Mouse (Mus musculus) megakaryocyte, embryonic 14.5 days (primary cell): ENCODE results near the gene 8030474K03Rik.

Experiments used
- FLI1 ChIP-seq: IDR thresholded peaks from 2 replicates; pipeline ENCODE4 v1.6.1; 2012; ENCODE audit warnings: low read length, inconsistent platforms, mixed read lengths
- GATA1 ChIP-seq: IDR thresholded peaks from 3 replicates; pipeline ENCODE4 v1.6.1; 2012; ENCODE audit warnings: mixed read lengths, low read length, inconsistent platforms, borderline replicate concordance

DNA sequence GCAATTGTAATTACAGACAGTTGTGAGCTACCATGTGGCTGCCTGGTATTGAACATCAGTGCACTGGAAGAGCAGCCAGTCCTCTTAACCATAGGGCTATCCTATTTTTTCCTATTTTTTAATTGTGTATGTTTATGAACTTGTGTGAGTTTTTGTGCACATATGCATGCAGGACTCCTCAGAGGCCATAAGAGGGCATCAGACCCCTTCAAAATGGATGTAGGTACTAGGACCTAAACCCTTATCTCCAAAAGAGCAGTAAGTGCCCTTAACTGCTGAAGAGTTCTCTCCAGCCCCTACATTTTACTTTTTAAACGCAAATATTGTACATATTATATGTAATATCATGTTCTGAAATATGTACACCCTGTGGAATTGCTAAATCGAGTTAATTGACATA is 11.1 kb downstream of the 8030474K03Rik start:
- TF ChIP-seq GATA1 (no peak), FLI1 (no peak)
